Mouse (Mus musculus) kidney, embryonic 16.5 days (tissue): ENCODE measurements around the gene Jade1. TPM values are rescaled to one million over a fixed set of nuclear protein-coding genes. Genes with fewer than 3 reads are reported as not detected.

Experiments
- ATAC-seq: fragments of 200-750 bp; cut with Nextera tagmentation; 2 replicates; pipeline ENCODE4 v1.8.0; 2017; ENCODE audit warnings: moderate TSS enrichment; ENCODE audit not compliant: low FRiP score, low TSS enrichment
- H3K27ac ChIP-seq: fragments of 300-500 bp; sonication (generic); 2 replicates; pipeline ENCODE4 v1.5.1; 2014; ENCODE audit warnings: low read length
- H3K27me3 ChIP-seq: fragments of 300-500 bp; sonication (generic); 2 replicates; pipeline ENCODE4 v1.6.1; 2014; ENCODE audit warnings: low read length, control low read depth, mixed read lengths; ENCODE audit not compliant: insufficient read depth
- H3K36me3 ChIP-seq: fragments of 300-500 bp; sonication (generic); 2 replicates; pipeline ENCODE4 v1.6.1; 2014; ENCODE audit warnings: low read length, control low read depth, mixed read lengths; ENCODE audit not compliant: insufficient read depth
- H3K4me1 ChIP-seq: fragments of 300-500 bp; sonication (generic); 2 replicates; pipeline ENCODE4 v1.6.1; 2014; ENCODE audit warnings: low read length, control low read depth, mixed read lengths; ENCODE audit not compliant: insufficient read depth
- H3K4me2 ChIP-seq: fragments of 300-500 bp; sonication (generic); replicated peaks from 2 replicates; pipeline ENCODE4 v1.6.1; 2014; ENCODE audit warnings: low read depth, low read length
- H3K4me3 ChIP-seq: fragments of 300-500 bp; sonication (generic); 2 replicates; pipeline ENCODE4 v1.5.1; 2014; ENCODE audit warnings: mild to moderate bottlenecking, low read length
- H3K9ac ChIP-seq: fragments of 300-500 bp; sonication (generic); replicated peaks from 2 replicates; pipeline ENCODE4 v1.6.1; 2014; ENCODE audit warnings: low read length
- H3K9me3 ChIP-seq: fragments of 300-500 bp; sonication (generic); 2 replicates; pipeline ENCODE4 v1.6.1; 2016; ENCODE audit warnings: low read length, control low read depth
- WGBS: fragments of 180-500 bp; shearing (Covaris S2); extraction: QIAGEN DNeasy Blood & Tissue Kit; methylation state at CpG from one replicate; pipeline ENCODE4 v1.1.7; 2014; 5-methylcytosine and 5-hydroxymethylcytosine counted together
- polyA plus RNA-seq: library from polyadenylated mRNA; unstranded; fragments of >200 nt; fragmentation: Nextera tagmentation; extraction: Ambion mirVana; gene quantifications from 2 replicates; pipeline ENCODE4 v1.2.1, GENCODE M21; 2015

Jade1 gene
- polyA plus RNA-seq, 1 experiment from 2014 or later, result 21.2 TPM

GRCm38 (mm10) chr3:41522226-41523005, 33.1 kb upstream of the Jade1 start:
- Histone ChIP-seq H3K27ac (peak overlapping the region; percentile 39; the same call in 1 of the 2 replicates), H3K36me3 (no peaks in the 10 kb centered on the region), H3K4me1 (peaks cover 6% of the 10 kb centered on the region), H3K4me3 (no peak overlapping the region), H3K9me3 (no peaks in the 10 kb centered on the region), H3K4me2 (peak overlapping the region; percentile 18), H3K27me3 (no peaks in the 10 kb centered on the region), H3K9ac (no peak overlapping the region)
- peak; percentile 91 for ATAC-seq
- 33% methylated on average over 18 of the region's 18 CpGs for WGBS

GRCm38 (mm10) chr3:41523006-41523375, 32.5 kb upstream of the Jade1 start:
- no peak for ATAC-seq
- Histone ChIP-seq H3K27me3 (no peaks in the 10 kb centered on the region), H3K27ac (no peak overlapping the region), H3K4me1 (peaks cover 6% of the 10 kb centered on the region), H3K4me2 (no peak overlapping the region), H3K9ac (no peak overlapping the region), H3K9me3 (no peaks in the 10 kb centered on the region), H3K36me3 (no peaks in the 10 kb centered on the region), H3K4me3 (no peak overlapping the region)
- 39% methylated on average over 2 of the region's 2 CpGs for WGBS

DNA sequence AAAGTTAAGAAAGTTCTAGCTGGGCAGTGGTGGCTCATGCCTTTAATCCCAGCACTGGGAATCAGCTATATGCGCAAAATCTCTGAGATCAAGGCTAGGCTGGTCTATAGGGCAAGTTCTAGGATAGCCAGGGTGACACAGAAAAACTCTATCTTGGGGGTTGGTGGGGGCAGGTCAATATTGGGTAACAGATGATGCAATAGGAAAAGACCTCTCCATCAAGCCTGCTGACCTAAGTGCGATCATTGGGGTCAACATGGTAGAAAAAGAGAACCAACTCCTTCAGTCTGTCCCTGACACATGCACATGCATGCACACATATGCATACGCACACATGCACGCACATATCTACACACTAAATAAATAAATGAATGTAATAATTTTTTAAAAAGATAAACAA, 32.1 kb upstream of the Jade1 start:
- Histone ChIP-seq H3K27ac (no peak overlapping the region), H3K4me2 (no peak overlapping the region), H3K27me3 (no peaks in the 10 kb centered on the region), H3K36me3 (no peaks in the 10 kb centered on the region), H3K9me3 (no peaks in the 10 kb centered on the region), H3K4me3 (no peak overlapping the region), H3K9ac (no peak overlapping the region), H3K4me1 (peaks cover 6% of the 10 kb centered on the region)
- 91% methylated on average over 4 of the region's 4 CpGs for WGBS
- ATAC-seq, result no peak

DNA sequence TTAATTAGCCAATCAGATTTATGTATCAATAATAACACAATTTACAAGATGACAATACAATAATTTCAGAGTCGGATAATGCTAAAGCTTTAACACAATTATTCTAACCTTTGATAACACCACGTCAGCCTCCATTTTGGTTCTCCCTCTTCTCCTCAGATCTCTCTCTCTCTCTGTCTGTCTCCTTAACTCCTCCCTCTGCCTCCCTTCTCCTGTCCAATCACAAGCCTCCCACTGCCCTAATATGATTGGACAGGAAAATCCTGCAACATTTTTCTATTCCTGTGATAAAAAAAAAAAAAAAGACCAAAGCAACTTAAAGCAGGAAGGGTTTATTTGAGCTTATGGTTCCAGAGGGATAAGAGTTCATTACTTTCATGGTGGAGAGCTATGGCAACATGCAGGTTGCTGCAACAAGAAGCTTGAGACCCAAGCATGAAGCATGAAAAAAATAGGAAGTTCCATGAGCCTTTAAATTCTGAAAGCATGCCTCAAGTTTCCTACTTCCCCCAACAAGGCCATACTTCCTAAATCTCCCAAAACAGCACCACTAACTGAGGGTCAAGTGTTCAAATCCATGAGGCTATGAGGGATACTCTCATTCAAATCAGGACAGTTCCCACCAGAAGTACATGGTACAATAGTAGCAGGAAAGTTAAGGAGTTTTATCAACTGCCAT, 27.1 kb upstream of the Jade1 start:
- no peak for ATAC-seq
- Histone ChIP-seq H3K27me3 (no peaks in the 10 kb centered on the region), H3K4me1 (peaks cover 7% of the 10 kb centered on the region), H3K27ac (no peak overlapping the region), H3K36me3 (no peaks in the 10 kb centered on the region), H3K9me3 (no peaks in the 10 kb centered on the region), H3K4me3 (no peak overlapping the region), H3K4me2 (no peak overlapping the region), H3K9ac (no peak overlapping the region)
- WGBS, result 96% methylated on average over 2 of the region's 2 CpGs

DNA sequence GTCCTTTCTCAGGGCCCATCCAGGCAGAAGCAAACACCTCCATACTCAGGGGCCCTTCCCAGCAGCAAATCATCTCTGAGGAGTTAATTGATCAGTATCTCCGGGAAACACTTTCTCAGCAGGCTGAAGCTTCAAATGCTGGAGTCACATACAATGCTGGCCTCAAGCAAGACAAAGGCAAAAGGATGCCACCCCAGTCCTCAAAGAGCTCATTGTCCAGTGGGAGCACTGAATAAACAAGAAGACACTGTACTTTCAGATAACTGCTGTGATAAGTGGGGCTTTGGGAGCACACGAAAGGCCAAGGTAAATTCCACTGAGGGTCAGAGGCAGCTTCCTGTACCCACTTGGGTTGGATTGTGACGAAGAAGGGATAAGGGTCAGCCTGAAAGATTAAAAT, 25.4 kb upstream of the Jade1 start:
- Histone ChIP-seq H3K9me3 (no peaks in the 10 kb centered on the region), H3K4me1 (peaks cover 7% of the 10 kb centered on the region), H3K9ac (no peak overlapping the region), H3K4me2 (no peak overlapping the region), H3K4me3 (no peak overlapping the region), H3K27ac (no peak overlapping the region), H3K27me3 (no peaks in the 10 kb centered on the region), H3K36me3 (no peaks in the 10 kb centered on the region)
- WGBS, result 77% methylated on average over 3 of the region's 3 CpGs
- ATAC-seq, result no peak

DNA sequence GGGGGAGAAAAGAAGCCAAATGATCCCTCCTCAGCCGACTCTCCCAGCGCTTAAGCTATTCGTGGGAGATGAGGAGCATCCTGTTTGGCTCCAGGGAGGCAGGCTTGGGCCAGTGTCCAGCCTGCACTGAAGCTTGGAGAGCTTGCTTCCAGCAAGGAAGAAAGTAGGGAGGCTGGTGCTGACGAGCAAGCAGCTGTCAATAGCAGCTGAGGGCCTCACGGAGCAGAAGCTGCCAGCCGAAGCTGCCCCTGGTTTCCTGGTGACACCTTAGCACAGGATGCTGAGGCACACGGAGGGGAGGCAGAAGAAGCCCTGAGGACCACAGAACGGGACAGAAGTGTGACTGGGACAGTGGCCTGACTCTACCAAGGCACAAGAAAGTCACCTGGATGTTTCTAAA, 24.0 kb upstream of the Jade1 start:
- Histone ChIP-seq H3K27me3 (no peaks in the 10 kb centered on the region), H3K9ac (no peak overlapping the region), H3K4me2 (no peak overlapping the region), H3K27ac (no peak overlapping the region), H3K4me3 (no peak overlapping the region), H3K4me1 (peaks cover 7% of the 10 kb centered on the region), H3K36me3 (no peaks in the 10 kb centered on the region), H3K9me3 (no peaks in the 10 kb centered on the region)
- 8% methylated on average over 8 of the region's 8 CpGs for WGBS
- ATAC-seq, result peak; percentile 31; the same call in 1 of the 2 replicates

- no peak for ATAC-seq
- no peak overlapping the region for H3K4me3 ChIP-seq
- no peak overlapping the region for H3K27ac ChIP-seq
- no peaks in the 10 kb centered on the region for H3K36me3 ChIP-seq
- no peaks in the 10 kb centered on the region for H3K27me3 ChIP-seq
- no peak overlapping the region for H3K9ac ChIP-seq
- no peak overlapping the region for H3K4me2 ChIP-seq
- H3K4me1 ChIP-seq, result peaks cover 7% of the 10 kb centered on the region
- WGBS, result 58% methylated on average over 12 of the region's 12 CpGs
- H3K9me3 ChIP-seq, result no peaks in the 10 kb centered on the region
These were observed 23.4 kb upstream of the Jade1 start for GRCm38 (mm10) chr3:41532109-41532508.

- Histone ChIP-seq H3K27me3 (no peaks in the 10 kb centered on the region), H3K4me1 (peaks cover 7% of the 10 kb centered on the region), H3K4me3 (no peak overlapping the region), H3K9ac (no peak overlapping the region), H3K36me3 (no peaks in the 10 kb centered on the region), H3K9me3 (no peaks in the 10 kb centered on the region), H3K27ac (no peak overlapping the region), H3K4me2 (no peak overlapping the region)
- peak; percentile 69; the same call in 1 of the 2 replicates for ATAC-seq
- WGBS, result 43% methylated on average over 7 of the region's 7 CpGs
These were observed 21.9 kb upstream of the Jade1 start for GRCm38 (mm10) chr3:41533660-41534059.

DNA sequence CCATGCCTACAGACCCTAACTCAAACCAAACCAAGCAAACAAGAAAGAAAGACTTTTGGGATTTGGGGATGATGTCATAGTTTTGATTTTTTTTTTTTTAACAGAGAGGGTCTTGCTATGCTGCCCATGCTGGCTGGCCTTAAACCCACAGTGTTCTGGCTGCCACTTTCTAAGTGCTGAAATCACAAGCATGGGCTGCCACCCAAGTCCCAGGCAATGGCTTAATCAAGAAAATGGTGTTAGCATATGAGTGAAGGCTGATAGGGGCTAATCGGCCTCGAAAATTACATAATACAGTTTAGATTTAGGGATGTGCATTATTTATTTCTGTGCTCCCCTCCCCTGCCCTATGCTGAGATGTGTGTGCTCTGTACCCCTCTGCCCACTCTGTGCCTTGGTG, 17.6 kb upstream of the Jade1 start:
- WGBS, result 96% methylated on average over 2 of the region's 2 CpGs
- H3K4me2 ChIP-seq, result no peak overlapping the region
- no peaks in the 10 kb centered on the region for H3K36me3 ChIP-seq
- H3K27me3 ChIP-seq, result no peaks in the 10 kb centered on the region
- H3K9ac ChIP-seq, result no peak overlapping the region
- no peak overlapping the region for H3K27ac ChIP-seq
- no peak overlapping the region for H3K4me3 ChIP-seq
- no peak for ATAC-seq
- H3K4me1 ChIP-seq, result no peaks in the 10 kb centered on the region
- H3K9me3 ChIP-seq, result no peaks in the 10 kb centered on the region

DNA sequence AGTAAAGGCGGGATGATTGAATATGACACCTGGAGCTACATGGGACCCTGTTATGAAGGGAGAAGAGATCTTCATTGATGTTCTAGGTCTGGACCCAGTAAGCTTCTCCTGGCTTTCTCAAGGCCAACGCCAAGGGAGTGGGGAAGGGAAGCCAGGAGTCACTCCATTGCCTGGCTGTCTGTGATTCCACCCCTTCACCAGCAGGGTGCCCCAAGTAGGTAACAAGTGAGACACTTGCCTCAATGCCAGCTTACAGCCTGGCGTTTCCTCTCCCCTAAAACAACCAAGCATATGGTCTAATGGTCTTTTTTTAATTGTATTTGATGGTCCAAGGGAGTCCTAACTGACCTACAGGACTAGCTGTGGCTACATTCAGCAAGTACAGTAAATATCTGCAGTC, 14.2 kb upstream of the Jade1 start:
- Histone ChIP-seq H3K9me3 (no peaks in the 10 kb centered on the region), H3K9ac (no peak overlapping the region), H3K27me3 (no peaks in the 10 kb centered on the region), H3K27ac (no peak overlapping the region), H3K4me3 (no peak overlapping the region), H3K4me1 (no peaks in the 10 kb centered on the region), H3K4me2 (no peak overlapping the region), H3K36me3 (no peaks in the 10 kb centered on the region)
- no peak for ATAC-seq
- 81% methylated on average over 3 of the region's 3 CpGs for WGBS
